Mouse (Mus musculus): ENCODE results near the gene L2hgdh.

The L2hgdh gene

GRCm38 (mm10) chr12:69724711-69725460, at the start of gene L2hgdh, which contains the start of gene Atp5s:
Gene L2hgdh, minus strand, starts transcription at chr12:69724873.
Gene Atp5s, plus strand, starts transcription at chr12:69724950.
- DNase-seq (ENCODE audit: low spot score in 2 of 2): peak; percentile 96 to 97

GRCm38 (mm10) chr12:69768841-69769240, 44.2 kb upstream of the L2hgdh start:
- no peak for DNase-seq (ENCODE audit: low spot score in 2 of 2)

- DNase-seq (ENCODE audit: low spot score in 2 of 2): no peak
These were observed 43.0 kb upstream of the L2hgdh start for GRCm38 (mm10) chr12:69767476-69768258.

- no peak for DNase-seq (ENCODE audit: low spot score in 2 of 2)
These were observed 41.7 kb upstream of the L2hgdh start for GRCm38 (mm10) chr12:69766185-69766904.

GRCm38 (mm10) chr12:69765543-69765942, 40.9 kb upstream of the L2hgdh start:
- DNase-seq (ENCODE audit: low spot score in 2 of 2): no peak

- DNase-seq (ENCODE audit: low spot score in 2 of 2): no peak
These were observed 36.9 kb upstream of the L2hgdh start for GRCm38 (mm10) chr12:69761603-69762002.

GRCm38 (mm10) chr12:69760743-69761406, 36.2 kb upstream of the L2hgdh start:
- no peak for DNase-seq (ENCODE audit: low spot score in 2 of 2)

- DNase-seq (ENCODE audit: low spot score in 2 of 2): no peak
These were observed 35.3 kb upstream of the L2hgdh start for GRCm38 (mm10) chr12:69760014-69760413.

GRCm38 (mm10) chr12:69759267-69759885, 34.7 kb upstream of the L2hgdh start:
- DNase-seq (ENCODE audit: low spot score in 2 of 2): no peak

GRCm38 (mm10) chr12:69758221-69759185, 33.8 kb upstream of the L2hgdh start:
- DNase-seq (ENCODE audit: low spot score in 2 of 2): no peak

GRCm38 (mm10) chr12:69757418-69758141, 32.9 kb upstream of the L2hgdh start:
- DNase-seq (ENCODE audit: low spot score in 2 of 2): peak; percentile 70 to 77

GRCm38 (mm10) chr12:69756015-69756414, 31.3 kb upstream of the L2hgdh start:
- DNase-seq (ENCODE audit: low spot score in 2 of 2): no peak

- DNase-seq (ENCODE audit: low spot score in 2 of 2): no peak
These were observed 29.3 kb upstream of the L2hgdh start for GRCm38 (mm10) chr12:69753936-69754335.

GRCm38 (mm10) chr12:69751864-69752341, 27.2 kb upstream of the L2hgdh start:
- no peak for DNase-seq (ENCODE audit: low spot score in 2 of 2)

- DNase-seq (ENCODE audit: low spot score in 2 of 2): no peak
These were observed 19.5 kb upstream of the L2hgdh start for GRCm38 (mm10) chr12:69744138-69744537.

- no peak for DNase-seq (ENCODE audit: low spot score in 2 of 2)
These were observed 17.3 kb upstream of the L2hgdh start for GRCm38 (mm10) chr12:69741965-69742364.

- DNase-seq (ENCODE audit: low spot score in 2 of 2): no peak
These were observed 9.2 kb upstream of the L2hgdh start for GRCm38 (mm10) chr12:69733923-69734322.

- no peak for DNase-seq (ENCODE audit: low spot score in 2 of 2)
These were observed 8.8 kb upstream of the L2hgdh start for GRCm38 (mm10) chr12:69733518-69733917.

- no peak for DNase-seq (ENCODE audit: low spot score in 2 of 2)
These were observed 7.5 kb upstream of the L2hgdh start for GRCm38 (mm10) chr12:69732221-69732620.
